Mouse (Mus musculus) thymus, adult 2 months (tissue): Measurements from ENCODE around the gene Drap1. TPM values are rescaled to one million over a fixed set of nuclear protein-coding genes. Genes with fewer than 3 reads are reported as not detected.

Source experiments
- DNase-seq: peaks from one replicate; pipeline ENCODE4 v3.0.0; 2021
- H3K27ac ChIP-seq: fragments of 200-500 bp; 2 replicates; pipeline ENCODE4 v1.5.1; 2012; ENCODE audit warnings: low read length, control low read depth; ENCODE audit not compliant: control insufficient read depth, insufficient read depth
- H3K27me3 ChIP-seq: fragments of 200-500 bp; 2 replicates; pipeline ENCODE4 v1.6.1; 2012; ENCODE audit warnings: mild to moderate bottlenecking, low read length, moderate library complexity, mixed read lengths; ENCODE audit not compliant: control insufficient read depth, insufficient read depth
- H3K36me3 ChIP-seq: fragments of 200-500 bp; 2 replicates; pipeline ENCODE4 v1.6.1; 2012; ENCODE audit warnings: mild to moderate bottlenecking, low read length, moderate library complexity; ENCODE audit not compliant: control insufficient read depth, insufficient read depth
- H3K4me1 ChIP-seq: fragments of 200-500 bp; replicated peaks from 2 replicates; pipeline ENCODE4 v1.6.1; 2012; ENCODE audit warnings: low read length; ENCODE audit not compliant: control insufficient read depth, insufficient read depth
- H3K4me3 ChIP-seq: fragments of 200-500 bp; 2 replicates; pipeline ENCODE4 v1.5.1; 2012; ENCODE audit warnings: mild to moderate bottlenecking, low read length, control low read depth, moderate library complexity; ENCODE audit not compliant: control insufficient read depth, insufficient read depth
- CTCF ChIP-seq: fragments of 200-500 bp; IDR thresholded peaks from 2 replicates; pipeline ENCODE4 v1.5.1; 2012; ENCODE audit warnings: mild to moderate bottlenecking, control low read depth, low read length, moderate library complexity, borderline replicate concordance; ENCODE audit not compliant: control insufficient read depth, poor library complexity, insufficient read depth; ENCODE audit errors: extremely low read depth
- POLR2A ChIP-seq: fragments of 200-500 bp; IDR thresholded peaks from 2 replicates; pipeline ENCODE4 v1.6.1; 2012; ENCODE audit warnings: mild to moderate bottlenecking, low read length, control low read depth, moderate library complexity; ENCODE audit not compliant: control insufficient read depth, poor library complexity, insufficient read depth; ENCODE audit errors: extremely low read depth
- WGBS: fragments of 180-500 bp; shearing (Covaris S2); methylation state at CpG from one replicate; pipeline ENCODE4 v1.1.7; 2018; 5-methylcytosine and 5-hydroxymethylcytosine counted together
- polyA plus RNA-seq: library from polyadenylated mRNA; depleted of rRNA; stranded (reverse); fragments of >200 nt; gene quantifications from 2 replicates; pipeline ENCODE4 v1.2.3, GENCODE M21; 2012; rRNA removed

Drap1 gene
- polyA plus RNA-seq: 112 and 133 TPM in 2 replicates

DNA sequence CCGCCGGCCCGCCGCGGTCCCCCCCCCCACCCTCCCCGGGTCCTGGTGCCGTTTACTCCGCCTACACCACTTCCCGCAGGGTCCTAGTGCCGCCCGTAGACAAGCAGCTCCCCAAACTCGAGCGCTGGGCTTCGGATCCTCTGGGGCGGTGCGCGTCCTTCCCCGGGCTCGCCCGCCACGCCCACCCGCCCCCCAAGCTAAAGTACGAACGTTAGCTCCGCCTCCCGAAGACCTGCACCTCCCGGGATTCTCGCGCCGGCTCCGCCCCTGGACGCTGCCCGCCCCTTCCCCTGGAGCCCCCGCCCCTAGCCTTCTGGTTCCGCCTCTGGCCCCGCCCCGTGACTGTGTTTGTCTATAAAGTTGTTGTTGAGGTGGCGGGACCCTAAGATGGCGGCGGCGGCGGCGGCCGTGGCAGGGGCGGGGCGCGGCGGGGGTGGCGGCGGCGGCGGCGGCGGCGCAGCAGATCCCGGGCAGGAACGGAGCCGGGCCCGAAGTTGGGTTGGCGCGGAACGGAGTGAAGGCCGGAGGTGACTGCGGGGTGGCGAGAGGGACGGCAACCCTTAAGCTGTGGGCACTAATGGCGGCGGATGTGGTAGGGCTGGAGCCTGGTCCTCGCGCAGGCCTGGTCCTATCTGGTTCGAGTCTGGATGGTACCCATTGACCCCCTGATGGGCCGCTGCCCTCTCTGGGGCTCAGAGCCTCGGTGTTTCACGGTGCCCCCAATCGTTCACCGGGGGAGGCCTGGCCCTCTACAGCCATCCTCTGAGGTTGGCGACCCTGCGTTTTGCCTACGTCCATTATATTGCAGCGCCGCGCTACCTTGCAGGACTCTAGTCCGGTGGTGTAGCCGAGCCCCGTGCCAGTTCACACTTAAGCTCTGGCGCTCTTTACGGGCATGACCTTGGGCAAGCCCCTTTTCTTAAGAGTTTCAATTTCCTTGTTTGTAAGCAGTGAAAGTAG lies at the start of gene Drap1, which contains the start of gene AI837181:
Drap1 (minus strand) TSS at position 198 of the 960 bp plus-strand sequence.
AI837181 (plus strand) TSS at position 363 of the 960 bp plus-strand sequence.
- peaks cover 39% of the 10 kb centered on the region for H3K4me1 ChIP-seq
- no peaks in the 10 kb centered on the region for H3K27me3 ChIP-seq
- TF ChIP-seq POLR2A: peak; percentile 61
- no peak for TF ChIP-seq CTCF
- WGBS: 1% methylated on average over 84 of the region's 87 CpGs
- peak within 1 kb of the TSS; percentile 41 for H3K27ac ChIP-seq
- H3K4me3 ChIP-seq: peak within 1 kb of the TSS; percentile 83
- H3K36me3 ChIP-seq: 0 out of 2 replicates have a peak, but pooled peaks cover 8% of the 10 kb centered on the region
- DNase-seq: peak; percentile 94

DNA sequence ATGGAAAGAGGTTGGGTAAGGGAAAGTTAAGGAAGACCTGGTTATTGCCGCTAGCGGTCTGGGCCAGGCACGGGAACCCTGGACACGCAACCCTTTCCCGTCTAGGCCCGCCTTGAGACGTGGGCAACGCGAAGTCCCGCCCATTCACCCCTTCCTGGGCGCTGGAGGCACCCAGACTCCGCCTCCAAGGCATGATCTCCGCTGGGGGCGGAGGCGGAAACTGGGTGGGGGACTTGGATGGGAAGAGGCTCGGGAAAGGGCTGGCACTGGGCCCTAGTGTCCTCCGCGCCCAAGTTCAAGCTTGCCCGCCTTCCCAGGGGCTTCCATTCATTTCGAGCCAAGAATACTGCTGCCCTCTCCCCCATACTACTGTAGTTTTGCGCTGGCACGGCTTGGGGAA lies 48.9 kb upstream of the Drap1 start, which contains the start of gene Efemp2:
Efemp2 (plus strand) TSS at position 235 of the 400 bp plus-strand sequence.
- Histone ChIP-seq H3K36me3 (no peaks in the 10 kb centered on the region), H3K27me3 (peaks cover 5% of the 10 kb centered on the region), H3K4me1 (peaks cover 14% of the 10 kb centered on the region), H3K4me3 (peak within 1 kb of the TSS; percentile 46), H3K27ac (no peak within 1 kb of the TSS)
- DNase-seq: peak; percentile 58
- TF ChIP-seq POLR2A: no peak
- TF ChIP-seq CTCF: no peak
- 31% methylated on average over 22 of the region's 22 CpGs for WGBS

DNA sequence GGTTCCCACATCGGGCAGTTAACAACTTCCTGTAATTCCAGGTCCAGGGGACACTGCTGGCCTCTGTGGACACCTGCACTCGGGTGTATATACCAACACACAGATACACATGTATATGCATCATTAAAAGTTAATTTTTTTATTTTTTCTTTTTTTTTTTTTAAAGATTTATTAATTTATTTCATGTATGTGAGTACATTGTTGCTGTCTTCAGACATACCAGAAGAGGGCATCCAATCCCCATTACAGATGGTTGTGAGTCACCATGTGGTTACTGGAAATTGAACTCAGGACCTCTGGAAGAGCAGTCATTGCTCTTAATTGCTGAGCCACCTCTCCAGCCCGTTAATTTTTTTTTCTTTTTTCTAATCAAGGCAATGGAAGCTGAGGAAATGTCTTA lies 48.1 kb upstream of the Drap1 start:
- no peak for TF ChIP-seq CTCF
- TF ChIP-seq POLR2A: no peak
- WGBS: 84% methylated on average over 3 of the region's 3 CpGs
- Histone ChIP-seq H3K4me1 (peaks cover 23% of the 10 kb centered on the region), H3K4me3 (no peak overlapping the region), H3K27me3 (peaks cover 5% of the 10 kb centered on the region), H3K36me3 (no peaks in the 10 kb centered on the region), H3K27ac (no peak overlapping the region)
- no peak for DNase-seq

DNA sequence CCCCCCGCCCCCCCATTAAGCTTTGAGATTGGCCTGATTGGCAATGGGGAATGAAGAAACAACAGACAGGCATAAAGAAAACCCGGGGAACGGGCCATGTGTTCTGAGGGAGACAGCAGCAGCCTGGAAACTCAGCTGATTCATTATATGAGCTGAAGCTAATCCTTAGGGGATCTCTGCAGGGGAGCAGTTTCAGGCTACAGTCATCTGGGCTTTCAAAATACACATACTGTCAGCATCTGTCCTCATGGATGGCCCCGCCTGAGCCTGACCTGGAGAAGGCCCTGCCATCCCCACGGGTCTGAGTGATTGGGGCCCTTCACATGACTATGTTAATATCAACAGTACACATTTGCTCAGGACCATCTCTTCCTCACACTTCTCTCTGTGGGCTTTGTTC lies 47.1 kb upstream of the Drap1 start:
- H3K4me1 ChIP-seq: peaks cover 24% of the 10 kb centered on the region
- WGBS: 81% methylated on average over 5 of the region's 5 CpGs
- no peak overlapping the region for H3K4me3 ChIP-seq
- no peaks in the 10 kb centered on the region for H3K36me3 ChIP-seq
- H3K27ac ChIP-seq: no peak overlapping the region
- no peak for DNase-seq
- TF ChIP-seq CTCF: no peak
- TF ChIP-seq POLR2A: no peak
- H3K27me3 ChIP-seq: peaks cover 5% of the 10 kb centered on the region

DNA sequence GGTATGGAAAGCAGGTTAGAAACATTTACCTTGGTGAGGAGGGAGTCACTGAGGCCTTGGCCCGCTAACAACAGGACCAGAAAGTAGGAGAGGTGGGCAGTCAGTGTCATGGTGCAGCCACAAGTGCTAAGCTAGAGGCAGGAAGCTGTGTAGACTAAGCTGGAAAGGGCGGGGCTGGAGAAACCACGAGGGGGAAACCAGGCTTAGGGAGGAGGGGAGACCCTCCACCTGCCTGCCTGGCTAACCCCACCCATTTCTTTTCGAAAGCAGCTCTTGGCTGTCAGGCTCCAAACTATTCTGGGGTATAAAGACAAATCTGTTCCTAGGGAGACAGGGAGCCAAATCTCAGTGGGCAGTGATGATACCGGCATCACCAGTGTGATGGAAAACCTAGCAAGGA lies 43.6 kb upstream of the Drap1 start, which contains the start of gene Ctsw:
Ctsw (minus strand) TSS at position 134 of the 400 bp plus-strand sequence.
- Histone ChIP-seq H3K4me1 (peaks cover 15% of the 10 kb centered on the region), H3K27me3 (no peaks in the 10 kb centered on the region), H3K27ac (peak within 1 kb of the TSS; percentile 7), H3K36me3 (peaks cover 5% of the 10 kb centered on the region), H3K4me3 (0 out of 2 replicates have a peak within 1 kb of the TSS, but pooled peaks have one; percentile 1)
- TF ChIP-seq CTCF: no peak
- 0 out of 2 replicates have a peak, but pooled peaks have one; percentile 22 for TF ChIP-seq POLR2A
- peak; percentile 72 for DNase-seq
- WGBS: 9% methylated on average over 5 of the region's 5 CpGs

DNA sequence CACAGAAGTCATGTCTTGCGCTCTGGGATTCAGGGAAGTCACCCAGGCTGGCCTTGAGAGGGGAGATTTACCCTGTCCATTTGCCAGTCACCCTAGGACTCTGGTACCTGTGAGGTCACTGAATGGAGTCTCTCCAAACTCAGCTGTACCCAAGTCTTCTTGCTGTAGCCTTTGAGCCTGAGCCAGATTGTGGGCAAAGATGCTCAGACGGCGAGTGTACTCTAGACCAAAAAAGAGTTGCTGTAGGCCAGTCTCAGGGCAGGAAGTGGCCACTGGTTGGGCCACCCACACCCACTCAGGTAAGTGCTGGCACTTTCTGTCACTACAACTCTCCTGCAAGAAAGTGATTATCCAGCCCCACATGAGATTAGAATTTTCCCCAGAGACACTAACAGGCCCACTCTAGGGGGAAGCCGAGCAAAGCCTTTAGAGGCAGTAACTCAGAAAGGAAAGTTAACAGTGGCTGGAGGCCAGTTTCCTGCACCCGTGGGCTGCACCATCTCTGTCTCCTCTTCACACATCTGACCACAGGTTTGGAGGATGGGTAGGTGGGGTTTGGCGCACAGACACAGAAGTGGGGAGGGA lies 42.2 kb upstream of the Drap1 start:
- Histone ChIP-seq H3K27ac (peak overlapping the region; percentile 23; the same call in 1 of the 2 replicates), H3K36me3 (peaks cover 5% of the 10 kb centered on the region), H3K27me3 (no peaks in the 10 kb centered on the region), H3K4me3 (no peak overlapping the region), H3K4me1 (peaks cover 15% of the 10 kb centered on the region)
- TF ChIP-seq CTCF (no peak), POLR2A (no peak)
- DNase-seq: no peak
- 51% methylated on average over 6 of the region's 6 CpGs for WGBS
